Mouse (Mus musculus): Measurements from ENCODE around the gene Znrf1.

DNA sequence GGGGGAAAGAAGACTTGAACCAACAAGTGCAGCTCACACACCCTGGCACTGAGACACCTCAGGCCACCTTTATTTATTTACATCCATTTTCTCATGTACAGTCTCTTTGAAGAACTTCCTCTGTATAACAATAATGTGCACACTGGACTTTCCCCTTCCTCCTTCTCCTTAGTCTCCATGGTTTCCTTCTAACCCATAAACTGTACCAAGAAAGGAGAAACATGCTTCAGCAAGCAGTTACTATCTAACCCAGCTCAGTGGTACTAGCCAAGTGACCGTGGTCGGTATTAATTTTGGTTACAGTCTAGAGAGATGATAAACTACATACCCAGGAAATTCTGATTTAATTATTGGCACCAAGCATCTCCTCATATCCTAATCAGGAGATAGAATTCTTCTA is 117.6 kb downstream of the Znrf1 start:
- TF ChIP-seq CTCF (IDR thresholded peaks at IDR 0.05; ENCODE audit: borderline replicate concordance, extremely low read depth, insufficient read depth, insufficient read length) (no peak), POLR2A (IDR thresholded peaks at IDR 0.05; ENCODE audit: borderline replicate concordance, extremely low read depth, insufficient read depth, insufficient read length, poor library complexity, severe bottlenecking) (no peak)

Measured in brain, embryonic 14.5 days (tissue).